Mouse (Mus musculus): Measurements from ENCODE around the gene Gm5724.

Gene Gm5724

GRCm38 (mm10) chr6:141773710-141774109 lies at the start of gene Gm5724:
TSS of gene Gm5724 (minus strand) at chr6:141773810.
- no peak for DNase-seq

- DNase-seq, result peak; percentile 7
Measured at GRCm38 (mm10) chr6:141797837-141798236, 24.2 kb upstream of the Gm5724 start.

- no peak for DNase-seq
Measured at GRCm38 (mm10) chr6:141774476-141774875, 866 bp upstream of the Gm5724 start.

GRCm38 (mm10) chr6:141691246-141691645 lies 82.4 kb downstream of the Gm5724 start:
- no peak for DNase-seq

GRCm38 (mm10) chr6:141687008-141687407 lies 86.6 kb downstream of the Gm5724 start:
- DNase-seq, result no peak
